Mouse (Mus musculus) left cerebral cortex, adult 18-20 months (tissue): Measurements from ENCODE around the gene Tmem120a. TPM values are rescaled to one million over a fixed set of nuclear protein-coding genes. Genes with fewer than 3 reads are reported as not detected.

Experiments
- DNase-seq, 2 experiments: peaks; one replicate each; pipeline ENCODE4 v3.0.0; 2021 to 2022; ENCODE audit warnings: low spot score in 2 of 2, mixed read lengths in 1 of 2
- microRNA-seq, 2 experiments: library from miRNA; unstranded; fragments of <30 nt; microRNA quantifications; one replicate each; pipeline ENCODE4 v1.2.0; 2021
- total RNA-seq, 2 experiments: library from RNA; stranded (reverse); gene quantifications; 2 replicates each; pipeline ENCODE4 v1.2.3; 2021

The Tmem120a gene
- total RNA-seq, 2 experiments from 2014 or later: 18.3 to 22.4 TPM

DNA sequence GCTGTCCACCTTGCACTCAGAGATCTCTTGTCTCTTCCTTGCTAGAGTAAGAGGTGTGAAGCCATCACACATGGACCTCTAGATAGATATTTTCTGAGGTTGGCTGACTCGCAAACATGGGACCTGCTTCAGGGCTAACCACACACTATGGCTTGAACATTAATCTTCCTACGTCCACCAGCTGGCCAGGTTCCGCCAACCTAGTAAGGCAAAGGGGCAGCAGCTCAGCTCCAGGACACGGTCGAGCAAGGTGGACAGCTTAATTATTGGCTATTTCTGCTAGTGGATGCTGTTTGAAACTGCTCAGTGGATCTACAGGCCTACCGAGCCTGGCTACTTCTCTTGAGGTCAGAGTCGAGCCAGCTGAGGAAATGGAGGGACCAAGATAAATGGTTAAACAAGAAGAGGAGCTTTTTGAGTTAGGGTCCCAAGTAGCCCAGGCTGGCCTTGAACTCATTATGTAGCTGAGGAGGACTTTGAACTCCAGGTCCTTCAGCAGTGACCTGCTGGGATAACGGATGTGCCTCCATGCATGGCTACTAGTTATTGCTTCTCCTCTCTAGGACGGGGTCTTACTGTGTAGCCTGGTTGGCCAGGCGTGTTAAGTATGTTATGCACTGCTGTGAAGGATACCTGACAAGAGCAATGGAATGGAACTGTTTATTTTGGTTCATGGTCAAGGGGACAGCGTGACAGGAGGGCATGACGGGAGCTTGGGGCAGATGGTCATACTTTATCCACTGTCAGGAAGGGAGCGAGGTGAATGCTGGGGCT lies 32.5 kb downstream of the Tmem120a start:
- no peak for DNase-seq

DNA sequence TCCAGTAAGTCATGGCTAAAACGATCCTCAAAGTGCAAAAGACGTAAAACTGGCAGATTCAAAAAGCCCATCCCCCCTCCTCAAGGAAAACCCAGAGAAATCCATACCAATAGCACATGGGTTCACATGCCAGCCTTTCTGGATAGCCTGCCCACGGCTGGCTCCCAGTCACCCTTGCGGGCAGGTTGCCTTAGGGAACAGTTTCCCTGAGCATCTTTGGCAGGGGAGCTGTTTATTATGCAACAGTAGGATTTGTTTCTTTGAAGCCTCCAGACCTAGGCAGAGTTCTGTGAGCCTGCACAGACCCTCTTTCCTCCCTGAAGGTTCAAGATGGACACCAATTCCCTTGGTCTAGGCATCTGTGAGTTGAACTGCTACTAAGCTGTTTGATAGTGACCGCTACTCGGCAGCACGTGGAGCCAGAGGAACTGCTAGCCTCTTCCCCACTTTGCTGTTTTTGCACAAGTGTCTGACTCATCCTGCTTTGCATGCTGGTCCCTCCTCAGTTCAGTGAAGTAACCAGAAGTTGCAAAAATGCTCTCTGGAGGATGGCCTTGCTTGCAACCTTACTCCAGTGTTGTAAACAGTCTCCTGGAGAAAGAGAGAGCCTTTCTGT lies 33.5 kb downstream of the Tmem120a start:
- DNase-seq: peak; percentile 38 to 49

DNA sequence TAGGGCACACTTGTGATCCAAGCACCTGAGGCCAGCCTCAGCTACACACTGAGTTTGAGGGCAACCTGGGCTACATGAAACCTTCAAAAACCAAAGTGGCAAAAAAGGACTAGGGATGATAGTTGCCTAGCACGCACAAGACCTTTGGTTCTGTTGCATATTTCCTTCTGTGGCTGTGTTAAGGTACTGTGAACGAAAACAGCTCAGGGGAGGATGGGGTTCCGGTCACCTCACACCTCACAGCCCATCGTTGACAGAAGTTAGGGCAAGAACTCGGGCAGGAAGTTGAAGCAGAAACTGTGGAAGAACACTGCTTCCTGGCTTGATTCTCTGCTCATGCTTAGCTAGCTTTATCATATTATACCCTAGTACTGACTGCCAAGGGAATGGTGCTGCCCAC lies 34.5 kb downstream of the Tmem120a start:
- DNase-seq: no peak

DNA sequence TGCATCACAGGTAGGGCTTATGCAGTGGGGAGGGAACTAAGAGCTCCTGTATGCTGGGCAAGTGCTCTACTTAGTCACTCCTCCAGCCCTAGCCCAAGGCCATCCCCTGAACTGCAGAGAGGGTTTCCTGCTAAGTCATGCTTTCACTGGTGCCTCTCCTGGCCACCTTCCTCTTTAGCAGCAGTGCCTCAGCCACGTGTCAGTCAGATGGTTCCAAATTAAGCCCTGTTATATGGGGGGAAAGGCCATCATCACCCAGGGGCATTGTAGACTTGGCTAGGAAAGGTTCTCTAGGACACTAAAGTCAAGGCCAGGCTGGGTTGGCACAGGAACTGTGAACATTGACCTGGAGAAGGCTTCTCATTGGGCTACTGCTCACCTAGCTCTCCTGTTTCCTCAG lies 36.4 kb downstream of the Tmem120a start:
- DNase-seq: no peak

DNA sequence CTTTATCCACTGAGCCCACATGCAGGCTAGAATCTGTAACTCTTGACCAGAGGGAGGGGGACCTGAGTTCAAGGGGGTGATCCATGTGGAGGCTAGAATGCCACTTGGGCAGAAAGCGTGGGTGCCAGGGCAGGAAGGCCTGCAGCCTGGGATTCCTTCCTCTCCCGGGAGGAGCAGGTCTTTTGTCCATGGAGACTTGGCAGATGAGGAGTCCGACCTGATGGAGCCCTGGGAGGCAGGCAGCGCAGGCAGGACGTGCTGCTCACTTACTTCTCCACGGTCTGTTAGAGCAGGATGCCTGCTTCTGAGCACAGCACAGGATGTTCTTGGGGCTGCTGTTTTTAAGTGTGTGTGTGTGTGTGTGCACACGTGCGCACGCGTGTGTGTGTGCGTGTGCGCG lies 37.2 kb downstream of the Tmem120a start:
- DNase-seq: no peak

DNA sequence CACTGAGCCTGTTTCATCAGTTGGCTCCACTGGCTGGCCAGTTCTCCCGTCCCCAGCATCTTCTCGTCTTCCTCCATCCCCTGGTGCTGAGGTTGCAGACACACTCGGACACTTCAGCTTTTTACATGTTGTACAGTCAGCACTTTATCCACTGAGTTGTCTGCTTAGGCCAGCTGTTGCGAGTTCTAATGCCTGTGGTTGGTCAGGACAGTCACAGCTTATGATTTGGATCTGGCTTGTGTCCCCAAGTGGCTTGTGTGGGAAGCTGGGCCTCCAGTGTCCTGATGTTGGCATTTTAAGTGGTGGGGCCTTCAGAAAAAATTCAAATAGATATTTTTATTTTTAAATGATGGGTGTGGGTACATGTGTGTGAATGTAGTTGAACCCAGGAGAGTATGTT lies 38.9 kb downstream of the Tmem120a start:
- DNase-seq: no peak

DNA sequence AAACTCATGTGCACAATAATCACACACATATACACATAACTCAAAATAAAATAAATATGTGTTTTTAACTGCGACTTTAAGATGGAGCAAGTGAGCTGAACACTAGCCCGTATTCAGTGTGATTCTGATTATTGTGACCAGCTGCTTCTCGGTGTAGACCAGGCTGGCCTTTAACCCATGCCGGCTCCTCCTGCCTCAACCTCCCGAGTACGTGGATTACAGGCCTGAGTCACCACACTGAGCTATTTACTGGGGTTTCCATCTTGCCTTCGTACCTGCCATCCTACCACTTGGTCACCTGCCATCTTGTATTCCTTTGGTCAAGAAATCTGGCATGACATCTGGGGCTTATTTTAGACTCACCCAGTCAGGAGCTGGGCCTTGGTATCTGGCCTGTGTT lies 40.8 kb downstream of the Tmem120a start:
- no peak for DNase-seq

DNA sequence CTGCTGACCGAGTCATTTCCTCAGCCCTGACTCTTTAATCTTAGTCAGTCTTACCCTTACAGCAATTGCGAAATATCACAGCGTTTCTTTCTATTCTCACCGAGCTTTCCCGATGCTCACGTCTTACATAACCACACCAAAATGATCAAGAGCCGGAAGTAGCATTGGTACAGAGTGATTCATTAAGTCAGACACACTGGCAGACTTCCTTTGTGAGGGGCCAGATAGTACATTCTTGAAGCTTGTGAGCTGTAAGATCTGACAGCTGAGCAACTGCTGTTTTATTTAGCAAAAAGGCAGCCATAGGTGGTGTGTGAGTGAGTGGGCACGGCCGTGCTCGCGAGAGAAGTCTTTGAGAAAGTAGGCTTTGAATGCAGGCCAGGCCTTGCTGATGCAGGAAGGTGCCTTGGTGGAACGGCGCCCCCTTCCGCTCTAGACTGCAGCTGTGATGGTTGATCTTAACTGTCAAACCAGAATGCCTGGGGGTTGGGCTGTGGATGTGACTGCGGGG lies 41.5 kb downstream of the Tmem120a start:
- peak; percentile 69 to 75 for DNase-seq

DNA sequence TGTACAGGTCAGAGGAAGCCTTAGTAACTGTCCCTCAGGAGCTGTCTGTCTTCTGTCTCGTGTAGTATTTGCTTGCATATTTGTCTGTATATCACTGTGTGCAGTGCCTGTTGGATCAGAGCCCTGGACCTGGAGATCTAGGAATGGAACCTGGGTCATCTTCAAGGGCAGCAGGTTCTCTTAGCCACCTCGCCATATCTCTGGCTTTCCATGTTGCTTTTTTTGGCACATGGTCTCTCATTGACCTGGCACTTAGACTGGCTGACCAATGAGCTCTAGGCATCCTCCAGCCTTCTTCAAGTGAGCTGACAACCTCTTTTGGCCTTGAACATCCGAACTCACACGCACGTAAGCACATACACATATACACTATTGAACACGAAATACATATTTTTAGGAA lies 42.1 kb downstream of the Tmem120a start:
- no peak for DNase-seq

DNA sequence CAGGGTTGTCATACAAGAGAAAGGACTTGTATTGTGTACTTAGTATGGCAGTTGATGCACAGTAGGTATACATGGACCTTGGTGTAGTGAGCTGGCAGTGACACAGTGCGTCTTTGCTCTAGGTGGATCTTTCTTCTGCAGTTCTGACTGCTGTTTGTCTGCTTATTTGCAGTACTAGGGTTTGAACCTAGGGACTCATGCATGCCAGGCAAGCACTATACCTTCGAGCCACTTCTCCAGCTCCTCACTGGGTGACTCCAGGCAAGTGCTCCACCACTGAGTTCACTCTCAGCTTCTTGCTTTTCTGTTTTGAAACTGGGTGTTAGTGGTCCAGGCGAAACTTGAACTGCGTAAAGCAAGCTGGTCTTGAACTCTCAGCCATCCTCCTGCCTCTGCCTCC lies 42.6 kb downstream of the Tmem120a start:
- DNase-seq: no peak

DNA sequence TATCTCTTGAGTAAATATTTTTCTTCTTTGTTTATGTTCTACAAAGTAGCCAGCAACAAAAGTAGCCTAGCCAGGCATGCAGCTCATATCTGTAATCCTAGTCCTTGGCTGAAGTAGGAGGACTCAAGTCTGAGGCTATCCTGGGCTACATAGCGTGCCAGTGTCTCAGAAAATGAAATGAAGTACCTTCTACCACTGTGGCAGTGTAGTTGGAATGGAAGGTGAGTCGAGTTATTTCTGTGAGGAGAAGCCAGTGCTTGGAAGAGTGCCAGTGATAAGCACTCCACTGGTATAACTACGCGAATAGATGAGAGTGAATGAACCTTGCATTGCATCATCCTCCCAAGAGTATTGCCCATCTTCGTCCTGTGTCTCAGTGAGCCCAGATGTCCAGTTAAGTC lies 46.5 kb downstream of the Tmem120a start:
- no peak for DNase-seq

DNA sequence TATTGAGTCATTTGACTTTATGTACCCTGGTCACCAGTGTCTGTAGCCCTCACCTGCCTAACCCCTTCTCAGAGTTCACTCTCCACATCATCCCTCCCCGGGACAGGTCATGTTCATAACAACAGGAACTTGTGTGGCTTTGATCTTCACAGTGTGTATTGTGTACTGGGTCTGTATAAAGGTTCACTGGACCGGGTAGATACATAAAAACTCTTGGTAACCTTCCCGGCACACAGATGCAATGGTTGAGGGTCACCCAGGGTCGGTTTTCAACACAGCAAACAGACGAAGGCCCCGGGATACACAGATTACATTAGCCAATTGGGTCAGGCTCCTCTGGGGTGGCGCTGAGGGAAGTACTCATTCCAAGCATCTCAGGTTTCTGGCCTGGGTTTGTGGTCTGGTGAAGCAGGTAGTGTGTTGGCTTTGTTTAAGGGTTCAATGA lies 48.9 kb downstream of the Tmem120a start:
- no peak for DNase-seq

DNA sequence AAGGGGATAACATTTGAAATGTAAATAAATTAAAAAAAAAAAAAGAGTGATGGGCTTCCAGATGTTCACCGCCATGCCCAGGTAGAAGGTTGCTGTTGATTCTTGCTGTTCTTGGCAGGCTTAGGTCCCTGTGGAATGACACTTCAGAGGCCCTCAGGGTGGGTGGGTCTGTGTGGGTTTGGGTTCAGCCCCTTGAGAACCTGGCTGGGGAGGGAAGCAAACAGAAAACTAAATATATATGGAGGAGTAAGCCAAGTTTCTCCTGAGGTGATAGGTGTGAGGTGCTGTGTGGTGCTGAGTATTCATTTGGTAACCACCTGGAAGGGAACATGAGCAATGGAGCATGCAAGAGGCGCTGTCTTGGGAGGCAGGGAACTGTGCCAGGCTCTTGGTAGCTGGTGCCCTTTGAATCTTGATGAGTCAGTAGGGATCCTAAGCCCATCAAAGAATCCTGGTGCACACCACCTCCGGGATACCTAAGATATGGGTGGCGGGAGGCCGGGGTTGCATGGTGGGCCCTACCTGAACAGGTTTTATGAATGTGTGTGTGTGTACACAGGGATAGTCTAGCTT lies 50.9 kb downstream of the Tmem120a start:
- DNase-seq: no peak

DNA sequence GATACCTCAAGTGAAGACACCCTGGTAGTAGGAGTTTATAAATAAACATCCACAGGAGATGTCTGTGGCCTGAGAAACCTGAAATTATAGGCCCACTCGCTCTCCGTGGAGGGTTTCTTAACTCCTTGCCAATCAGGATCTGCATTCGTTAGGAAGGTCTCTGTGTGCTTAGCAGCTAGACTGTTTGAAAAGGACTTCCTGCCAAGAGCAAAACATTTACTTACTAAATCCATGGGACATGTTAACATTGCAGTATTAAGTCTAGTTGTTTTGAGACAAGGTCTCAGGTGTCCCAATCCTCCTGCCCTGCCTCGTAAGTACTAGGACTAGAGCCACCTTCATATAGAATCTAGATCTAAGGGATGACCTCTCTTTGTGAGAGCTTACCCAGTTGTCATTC lies 53.0 kb downstream of the Tmem120a start:
- DNase-seq: no peak

DNA sequence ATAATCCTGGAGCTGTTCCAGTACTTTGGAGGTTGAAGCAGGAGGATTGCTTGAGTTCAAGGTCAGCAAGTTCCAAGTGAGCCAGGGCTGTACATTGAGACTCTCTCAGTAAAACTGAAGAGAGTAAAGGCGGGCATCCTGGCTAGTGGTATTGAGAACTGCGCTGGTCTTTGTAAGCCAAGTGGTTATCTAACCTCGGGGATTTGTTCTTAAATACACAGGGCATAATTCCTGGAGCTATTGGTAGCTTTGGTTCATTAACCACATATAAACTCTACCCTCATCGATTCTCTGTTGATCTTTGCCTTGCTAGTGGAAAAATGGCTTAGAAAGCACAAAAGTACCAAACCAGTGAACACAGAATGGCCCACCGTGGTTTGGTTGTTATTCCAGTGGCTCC lies 53.8 kb downstream of the Tmem120a start:
- no peak for DNase-seq

Small RNA genes within 50 kb of the gene (microRNA-seq; reads per million reads assigned to microRNA genes)
- gene Mir7034: 0.63 to 2.0 reads per million in 2 experiments

Other genes with a start within 250 kb of the Tmem120a start
- gene Hip1, start 199.3 kb downstream of the Tmem120a start, total RNA-seq: 10 to 100 TPM; 38.6 to 45.8 TPM
- not detected for gene Ccl26, start 180.9 kb downstream of the Tmem120a start, total RNA-seq
- under 1 TPM in 1 of 2 experiments, not detected in 1; 0.42 TPM for gene Ccl24, start 171.4 kb downstream of the Tmem120a start, total RNA-seq
- 10 to 100 TPM; 92.6 to 96.2 TPM for gene Rhbdd2, start 111.8 kb downstream of the Tmem120a start, total RNA-seq
- gene Por, start 74.4 kb downstream of the Tmem120a start, total RNA-seq: 10 to 100 TPM; 87.6 to 90.4 TPM
- not detected for gene Styxl1, start 33.9 kb upstream of the Tmem120a start, total RNA-seq
- 100 to 1,000 TPM; 431 to 433 TPM for gene Mdh2, start 34.0 kb upstream of the Tmem120a start, total RNA-seq
- 10 to 100 TPM; 94.9 to 95.4 TPM for gene Srrm3, start 62.4 kb upstream of the Tmem120a start, total RNA-seq
- 10 to 100 TPM; 16.5 to 31.4 TPM for gene Hspb1, start 143.5 kb upstream of the Tmem120a start, total RNA-seq
- gene Ywhag, start 190.2 kb upstream of the Tmem120a start, total RNA-seq: 1,000 to 10,000 TPM; 1,157 to 1,215 TPM
- 1 to 10 TPM in 1 of 2 experiments, under 1 TPM in 1; 0.79 to 1.3 TPM for gene Ssc4d, start 230.1 kb upstream of the Tmem120a start, total RNA-seq
- not detected for gene Zp3, start 235.7 kb upstream of the Tmem120a start, total RNA-seq